Mouse (Mus musculus) ES-E14 (cell line): ENCODE data around the gene Klf3.
A peak's percentile ranks its signal among the peaks of the same experiment; 100 is the strongest.

Experiments used
- CHD2 ChIP-seq: IDR thresholded peaks from 2 replicates; pipeline ENCODE4 v1.6.1; 2014; ENCODE audit warnings: mild to moderate bottlenecking, low read depth, low read length, inconsistent platforms
- MAFK ChIP-seq: IDR thresholded peaks from 2 replicates; pipeline ENCODE4 v1.6.1; 2014; ENCODE audit warnings: mild to moderate bottlenecking, low read depth, low read length, inconsistent platforms; ENCODE audit not compliant: insufficient read depth

DNA sequence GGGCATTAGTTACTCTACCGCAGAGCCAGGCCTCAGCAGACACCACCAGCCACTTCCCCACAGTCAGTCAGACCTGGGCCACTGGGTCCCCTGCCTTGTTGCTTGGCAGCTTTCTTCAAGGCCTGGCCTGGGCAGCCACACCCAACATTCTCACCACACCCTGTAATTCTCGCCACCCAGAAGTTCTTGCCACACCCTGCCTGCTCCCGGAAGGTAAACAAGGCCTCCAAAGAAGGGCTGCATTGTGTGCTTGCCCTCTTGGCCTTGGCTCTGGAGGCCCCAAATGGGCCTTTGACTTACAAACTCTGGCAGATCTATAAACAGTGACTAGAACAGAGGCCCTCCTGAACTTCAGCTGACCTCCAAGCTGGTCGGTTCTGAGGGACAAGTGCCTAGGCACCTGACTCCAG lies 61.5 kb downstream of the Klf3 start:
- TF ChIP-seq CHD2 (peak; percentile 65; the same call in 1 of the 2 replicates), MAFK (no peak)
